Mouse (Mus musculus): Measurements from ENCODE around the gene Mlxipl.

DNA sequence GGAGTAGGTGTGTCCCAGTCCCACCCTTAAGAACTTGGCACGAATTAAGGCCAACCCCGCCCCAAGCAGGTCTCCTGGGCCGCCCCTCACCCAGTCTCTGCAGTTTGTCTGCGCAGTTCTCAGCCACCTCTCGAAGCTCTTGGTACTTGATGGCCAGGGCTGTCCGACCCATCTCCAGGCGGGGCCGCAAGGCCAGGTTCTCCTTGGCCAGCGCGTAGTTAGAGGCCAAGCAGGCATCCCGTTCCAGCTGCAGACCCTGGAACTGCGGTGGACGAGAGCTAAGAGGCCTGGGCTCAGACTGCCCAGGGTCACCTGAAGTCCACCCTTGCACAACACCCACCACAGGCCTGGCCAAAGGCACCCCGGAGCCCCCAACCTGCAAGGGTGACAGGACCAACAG is 13.3 kb upstream of the Mlxipl start:
- TF ChIP-seq POLR2A (IDR thresholded peaks at IDR 0.05; ENCODE audit: insufficient read depth, low read depth, low read length) (no peak), CTCF (IDR thresholded peaks at IDR 0.05) (no peak), EP300 (IDR thresholded peaks at IDR 0.05; ENCODE audit: insufficient read depth, low read depth, low read length) (no peak)
